Mouse (Mus musculus): ENCODE measurements around the gene Gm12185. TPM values are rescaled to one million over a fixed set of nuclear protein-coding genes. Genes with fewer than 3 reads are reported as not detected.

Gene Gm12185
- polyA plus RNA-seq, 1 experiment from 2014 or later = not detected

DNA sequence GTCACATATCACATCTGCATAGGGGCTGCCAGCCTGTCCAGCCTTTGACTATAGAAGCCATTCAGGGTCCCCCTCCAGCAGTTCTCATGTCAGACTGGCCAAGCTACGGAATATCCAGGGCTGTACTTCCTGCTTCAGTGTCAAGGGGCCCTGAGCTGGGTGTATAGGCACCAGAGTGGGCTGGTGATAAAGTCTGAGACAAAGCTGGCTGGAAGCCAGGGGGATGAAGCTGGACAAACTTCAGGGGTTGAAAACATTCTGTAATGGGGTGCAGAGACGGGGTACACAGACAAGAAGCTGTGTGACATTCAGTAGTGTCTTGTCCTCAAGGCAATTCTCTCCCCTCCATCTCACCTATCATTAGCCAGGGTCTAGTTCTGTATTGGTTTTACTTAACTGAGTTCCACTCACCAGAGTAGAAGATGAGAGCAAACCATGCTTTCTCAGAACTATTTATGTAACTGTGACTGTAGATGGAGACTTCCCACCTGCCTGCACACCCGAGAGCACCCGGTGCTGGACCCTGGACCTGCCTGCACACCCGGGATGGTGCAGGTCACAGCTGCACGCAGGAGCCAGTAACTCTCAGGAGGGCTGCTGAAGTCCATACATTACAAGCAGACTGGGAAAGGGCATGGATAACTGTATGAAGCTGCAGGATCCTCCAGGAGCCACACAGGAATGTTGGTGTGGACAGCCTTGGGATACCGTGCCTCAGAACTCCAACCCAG is 122.5 kb downstream of the Gm12185 start:
- Histone ChIP-seq H3K4me2 (no peak overlapping the region), H3K9ac (no peak overlapping the region), H3K9me3 (no peaks in the 10 kb centered on the region), H3K27ac (no peak overlapping the region), H3K27me3 (replicated peaks) (peaks cover 10% of the 10 kb centered on the region), H3K4me1 (peaks cover 16% of the 10 kb centered on the region), H3K36me3 (replicated peaks) (no peaks in the 10 kb centered on the region), H3K4me3 (no peak overlapping the region)
- ATAC-seq (replicated peaks) = no peak
- WGBS = 77% methylated on average over 7 of the region's 7 CpGs

DNA sequence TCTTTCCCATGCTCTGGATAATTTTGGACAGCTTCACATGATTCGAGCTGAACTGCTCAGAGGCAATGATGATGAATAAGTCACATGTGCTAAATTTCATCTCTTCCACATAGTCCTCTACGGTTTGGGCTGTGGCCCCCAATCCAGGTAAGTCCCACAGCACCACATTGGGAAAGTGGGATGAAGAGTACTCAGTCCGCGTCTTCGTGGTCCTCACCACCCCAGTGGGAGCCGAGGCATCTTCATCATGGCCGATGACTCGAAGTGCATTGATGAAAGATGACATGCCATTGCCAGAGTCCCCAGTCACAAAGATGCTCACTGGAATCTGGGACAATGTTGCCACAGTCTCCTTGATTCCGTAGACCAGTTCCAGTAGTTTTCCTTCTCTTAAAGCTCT is 125.5 kb downstream of the Gm12185 start:
- no peak for ATAC-seq (replicated peaks)
- Histone ChIP-seq H3K27me3 (replicated peaks) (no peaks in the 10 kb centered on the region), H3K4me3 (no peak overlapping the region), H3K4me2 (no peak overlapping the region), H3K9ac (no peak overlapping the region), H3K9me3 (no peaks in the 10 kb centered on the region), H3K27ac (no peak overlapping the region), H3K36me3 (replicated peaks) (no peaks in the 10 kb centered on the region), H3K4me1 (peaks cover 8% of the 10 kb centered on the region)
- WGBS = 93% methylated on average over 9 of the region's 9 CpGs

GRCm38 (mm10) chr11:48863808-48864207 is 128.2 kb downstream of the Gm12185 start:
- H3K27ac ChIP-seq = no peak overlapping the region
- 0 out of 2 replicates have a peak, but pooled peaks cover 2% of the 10 kb centered on the region for H3K27me3 ChIP-seq (replicated peaks)
- H3K9ac ChIP-seq = no peak overlapping the region
- no peak for ATAC-seq (replicated peaks)
- 84% methylated on average over 3 of the region's 3 CpGs for WGBS
- H3K4me2 ChIP-seq = no peak overlapping the region
- no peaks in the 10 kb centered on the region for H3K4me1 ChIP-seq
- H3K4me3 ChIP-seq = no peak overlapping the region
- no peaks in the 10 kb centered on the region for H3K36me3 ChIP-seq (replicated peaks)
- no peaks in the 10 kb centered on the region for H3K9me3 ChIP-seq

- no peak for ATAC-seq (replicated peaks)
- no peak overlapping the region for H3K4me3 ChIP-seq
- WGBS = 83% methylated on average over 1 of the region's 1 CpGs
Observed at GRCm38 (mm10) chr11:48862784-48863319, 129.2 kb downstream of the Gm12185 start.

DNA sequence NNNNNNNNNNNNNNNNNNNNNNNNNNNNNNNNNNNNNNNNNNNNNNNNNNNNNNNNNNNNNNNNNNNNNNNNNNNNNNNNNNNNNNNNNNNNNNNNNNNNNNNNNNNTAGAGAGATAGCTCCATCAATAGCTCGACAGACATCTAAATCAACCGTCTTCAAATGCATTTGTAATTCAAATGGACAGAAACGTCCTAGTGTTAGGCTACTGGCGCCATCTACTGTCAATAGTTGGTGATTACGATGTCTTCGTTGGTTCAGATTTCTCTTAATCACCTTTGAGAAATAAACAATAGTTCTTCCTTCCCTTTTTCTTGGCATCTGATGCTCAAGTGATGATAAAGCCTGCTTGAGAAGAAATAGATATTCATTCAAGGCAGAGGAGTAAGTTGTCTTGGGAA is 133.0 kb downstream of the Gm12185 start:
- H3K9ac ChIP-seq = no peak overlapping the region
- H3K27ac ChIP-seq = no peak overlapping the region
- peaks cover 31% of the 10 kb centered on the region for H3K4me1 ChIP-seq
- WGBS = under 1% methylated on average over 6 of the region's 6 CpGs
- ATAC-seq (replicated peaks) = no peak
- H3K4me3 ChIP-seq = peak overlapping the region; percentile 52
- H3K36me3 ChIP-seq (replicated peaks) = no peaks in the 10 kb centered on the region
- H3K4me2 ChIP-seq = peak overlapping the region; percentile 85
- H3K9me3 ChIP-seq = no peaks in the 10 kb centered on the region
- H3K27me3 ChIP-seq (replicated peaks) = 0 out of 2 replicates have a peak, but pooled peaks cover 2% of the 10 kb centered on the region

More at GRCm38 (mm10) chr11:48862784-48863319, 129.2 kb downstream of the Gm12185 start:
- no peak overlapping the region for H3K4me2 ChIP-seq
- peaks cover 9% of the 10 kb centered on the region; the same call in 1 of the 2 replicates for H3K4me1 ChIP-seq
- H3K27ac ChIP-seq = no peak overlapping the region
- H3K36me3 ChIP-seq (replicated peaks) = no peaks in the 10 kb centered on the region
- H3K27me3 ChIP-seq (replicated peaks) = 0 out of 2 replicates have a peak, but pooled peaks cover 2% of the 10 kb centered on the region
- no peaks in the 10 kb centered on the region for H3K9me3 ChIP-seq
- H3K9ac ChIP-seq = no peak overlapping the region

Other genes starting within 250 kb of the Gm12185 start
- gene Rack1, start 191.9 kb downstream of the Gm12185 start, polyA plus RNA-seq (2015; fragmentation: Nextera tagmentation; extraction: Ambion mirVana) = 365 and 382 TPM in 2 replicates
- gene Trim41, start 174.9 kb downstream of the Gm12185 start, polyA plus RNA-seq (2015; fragmentation: Nextera tagmentation; extraction: Ambion mirVana) = 7.3 and 7.9 TPM in 2 replicates
- gene Trim7, start 166.1 kb downstream of the Gm12185 start, polyA plus RNA-seq (2015; fragmentation: Nextera tagmentation; extraction: Ambion mirVana) = 2.3 and 2.6 TPM in 2 replicates
- 2.6 and 4.0 TPM in 2 replicates for gene Gm12184, start 165.6 kb downstream of the Gm12185 start, polyA plus RNA-seq (2015; fragmentation: Nextera tagmentation; extraction: Ambion mirVana)
- 2.3 and 4.6 TPM in 2 replicates for gene Irgm1, start 120.5 kb downstream of the Gm12185 start, polyA plus RNA-seq (2015; fragmentation: Nextera tagmentation; extraction: Ambion mirVana)
- gene Gm5431, start 90.0 kb downstream of the Gm12185 start, polyA plus RNA-seq (2015; fragmentation: Nextera tagmentation; extraction: Ambion mirVana) = 0.05 and 0.45 TPM in 2 replicates
- gene Psme2b, start 46.0 kb downstream of the Gm12185 start, polyA plus RNA-seq (2015; fragmentation: Nextera tagmentation; extraction: Ambion mirVana) = 1.3 and 1.8 TPM in 2 replicates
- not detected in 2 replicates for gene Olfr56, start 13.3 kb downstream of the Gm12185 start, polyA plus RNA-seq (2015; fragmentation: Nextera tagmentation; extraction: Ambion mirVana)
- 0.33 and 0.37 TPM in 2 replicates for gene 9930111J21Rik1, start 12.8 kb downstream of the Gm12185 start, polyA plus RNA-seq (2015; fragmentation: Nextera tagmentation; extraction: Ambion mirVana)
- not detected in 2 replicates for gene Tgtp1, start 1.9 kb upstream of the Gm12185 start, polyA plus RNA-seq (2015; fragmentation: Nextera tagmentation; extraction: Ambion mirVana)
- 0.37 and 0.38 TPM in 2 replicates for gene 9930111J21Rik2, start 59.0 kb upstream of the Gm12185 start, polyA plus RNA-seq (2015; fragmentation: Nextera tagmentation; extraction: Ambion mirVana)
- gene Tgtp2, start 72.0 kb upstream of the Gm12185 start, polyA plus RNA-seq (2015; fragmentation: Nextera tagmentation; extraction: Ambion mirVana) = 0.68 TPM in 1 of 2 replicates, not detected in the other
- 0.35 and 0.56 TPM in 2 replicates for gene Ifi47, start 84.4 kb upstream of the Gm12185 start, polyA plus RNA-seq (2015; fragmentation: Nextera tagmentation; extraction: Ambion mirVana)
- gene Olfr1396, start 122.6 kb upstream of the Gm12185 start, polyA plus RNA-seq (2015; fragmentation: Nextera tagmentation; extraction: Ambion mirVana) = 0.11 TPM in 1 of 2 replicates, not detected in the other
- gene Olfr1395, start 150.0 kb upstream of the Gm12185 start, polyA plus RNA-seq (2015; fragmentation: Nextera tagmentation; extraction: Ambion mirVana) = not detected in 2 replicates
- gene Olfr1394, start 162.2 kb upstream of the Gm12185 start, polyA plus RNA-seq (2015; fragmentation: Nextera tagmentation; extraction: Ambion mirVana) = not detected in 2 replicates
- 0.09 and 0.15 TPM in 2 replicates for gene Btnl9, start 194.9 kb upstream of the Gm12185 start, polyA plus RNA-seq (2015; fragmentation: Nextera tagmentation; extraction: Ambion mirVana)
- 45.1 and 46.0 TPM in 2 replicates for gene Zfp62, start 211.1 kb upstream of the Gm12185 start, polyA plus RNA-seq (2015; fragmentation: Nextera tagmentation; extraction: Ambion mirVana)

All from midbrain, embryonic 15.5 days (tissue).